Mouse (Mus musculus) forebrain, embryonic 15.5 days (tissue): ENCODE data around the gene E030030I06Rik. TPM values are rescaled to one million over a fixed set of nuclear protein-coding genes. Genes with fewer than 3 reads are reported as not detected.

Experiments used
- polyA plus RNA-seq: library from polyadenylated mRNA; unstranded; fragments of >200 nt; fragmentation: Nextera tagmentation; extraction: Ambion mirVana; gene quantifications from 2 replicates; pipeline ENCODE4 v1.2.1, GENCODE M21; 2015

Gene E030030I06Rik
- polyA plus RNA-seq, 1 experiment from 2014 or later, result 4.3 TPM

Other genes with a start within 250 kb of the E030030I06Rik start
- not detected in 2 replicates for gene 4930444G20Rik, start 81.2 kb downstream of the E030030I06Rik start, polyA plus RNA-seq
- 0.73 and 0.90 TPM in 2 replicates for gene Raet1e, start 9.3 kb upstream of the E030030I06Rik start, polyA plus RNA-seq
- gene H60b, start 9.3 kb upstream of the E030030I06Rik start, polyA plus RNA-seq, result 0.28 TPM in 1 of 2 replicates, not detected in the other
- gene Raet1d, start 211.3 kb upstream of the E030030I06Rik start, polyA plus RNA-seq, result 3.0 and 4.1 TPM in 2 replicates